Mouse (Mus musculus): ENCODE results near the gene Slc8a1.

The Slc8a1 gene

DNA sequence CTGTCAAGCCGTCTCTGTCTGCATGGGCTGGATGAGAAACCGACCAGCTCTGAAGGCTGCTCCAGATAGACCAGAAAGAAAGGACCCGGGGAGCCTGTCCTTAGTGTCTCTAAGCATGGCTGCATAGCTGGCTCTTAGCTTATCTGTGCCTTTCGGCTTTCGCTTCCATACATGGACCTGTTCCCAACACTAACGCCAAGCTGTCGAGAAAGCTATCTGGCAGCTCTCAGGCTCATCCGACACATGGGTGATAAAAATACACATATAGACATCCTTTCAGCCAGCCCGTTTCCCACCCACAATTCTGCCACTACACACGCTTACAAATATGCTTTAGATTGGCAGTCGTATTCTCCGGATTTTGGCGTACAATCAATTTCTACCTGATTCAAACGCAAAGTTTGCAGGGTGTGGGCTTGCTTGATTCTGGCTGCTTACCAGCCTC, at the start of gene Slc8a1:
Gene Slc8a1 (minus strand): TSS at position 67 of the 445 bp plus-strand sequence.
- DNase-seq = peak; percentile 46

GRCm38 (mm10) chr17:81787350-81787749, 49.2 kb upstream of the Slc8a1 start:
- peak; percentile 66 for DNase-seq

- no peak for DNase-seq
Observed at GRCm38 (mm10) chr17:81782326-81782725, 44.1 kb upstream of the Slc8a1 start.

DNA sequence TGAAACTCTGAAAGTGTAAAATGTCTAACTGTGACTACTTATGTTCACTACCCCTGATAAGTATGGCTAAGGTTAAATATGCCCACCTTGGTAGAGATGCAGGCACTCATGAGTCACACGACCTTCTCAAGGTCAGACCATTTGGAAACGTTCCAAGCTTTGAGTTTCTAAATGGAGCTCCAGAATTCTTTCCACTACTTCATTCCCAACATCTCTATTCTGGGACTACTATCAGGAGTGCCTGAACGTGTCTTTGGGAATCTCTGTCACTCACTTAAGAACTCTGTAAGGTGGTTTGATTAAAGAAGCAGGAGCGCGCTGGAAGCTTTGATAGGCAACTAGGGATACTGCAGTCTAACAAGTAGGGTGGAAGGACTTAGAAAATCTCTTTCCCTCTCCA, 43.3 kb upstream of the Slc8a1 start:
- no peak for DNase-seq

DNA sequence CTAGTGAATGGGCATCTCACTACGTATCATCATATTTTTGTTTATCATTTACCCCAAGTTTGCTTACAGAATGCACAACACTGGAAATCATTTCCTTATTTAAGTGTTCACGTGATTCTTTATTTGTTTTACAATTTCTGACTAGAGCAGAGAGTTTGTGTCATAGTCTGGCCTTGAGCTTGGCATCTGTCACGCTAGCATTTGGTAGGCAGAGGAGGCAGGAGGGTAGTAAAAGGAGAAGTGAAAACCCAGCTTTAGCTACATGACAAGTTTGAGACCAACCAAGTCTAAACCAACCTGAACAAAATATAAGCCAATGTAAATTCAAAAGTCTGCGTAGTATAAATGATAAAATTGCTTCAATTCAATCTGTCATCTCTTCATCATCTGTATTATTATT, 41.7 kb upstream of the Slc8a1 start:
- DNase-seq = no peak

- no peak for DNase-seq
Observed at GRCm38 (mm10) chr17:81750664-81751063, 12.5 kb upstream of the Slc8a1 start.

GRCm38 (mm10) chr17:81743034-81743433, 4.9 kb upstream of the Slc8a1 start:
- no peak for DNase-seq

- DNase-seq = no peak
Observed at GRCm38 (mm10) chr17:81740576-81740975, 2.4 kb upstream of the Slc8a1 start.

GRCm38 (mm10) chr17:81737779-81738178, 398 bp downstream of the Slc8a1 start:
- no peak for DNase-seq

- DNase-seq = no peak
Observed at GRCm38 (mm10) chr17:81737309-81737708, 868 bp downstream of the Slc8a1 start.

DNA sequence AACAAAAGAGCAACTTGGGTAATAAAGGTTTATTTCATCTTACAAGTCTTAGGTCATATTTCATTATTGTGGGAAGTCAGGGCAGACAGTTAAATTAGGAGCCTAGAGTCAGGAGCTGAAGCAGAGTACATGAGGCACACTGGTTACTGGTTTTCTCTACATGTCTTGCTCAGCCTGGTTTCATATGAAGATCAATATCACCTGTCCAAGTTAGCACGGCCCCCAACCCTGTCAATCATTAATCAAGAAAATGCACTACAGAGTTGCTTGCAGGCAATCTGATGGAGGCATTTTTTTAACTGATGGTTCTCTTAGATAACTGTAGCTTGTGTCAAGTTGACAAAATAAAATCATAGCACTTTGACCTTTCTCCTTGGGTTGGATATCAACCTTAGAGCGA, 2.6 kb downstream of the Slc8a1 start:
- no peak for DNase-seq

DNA sequence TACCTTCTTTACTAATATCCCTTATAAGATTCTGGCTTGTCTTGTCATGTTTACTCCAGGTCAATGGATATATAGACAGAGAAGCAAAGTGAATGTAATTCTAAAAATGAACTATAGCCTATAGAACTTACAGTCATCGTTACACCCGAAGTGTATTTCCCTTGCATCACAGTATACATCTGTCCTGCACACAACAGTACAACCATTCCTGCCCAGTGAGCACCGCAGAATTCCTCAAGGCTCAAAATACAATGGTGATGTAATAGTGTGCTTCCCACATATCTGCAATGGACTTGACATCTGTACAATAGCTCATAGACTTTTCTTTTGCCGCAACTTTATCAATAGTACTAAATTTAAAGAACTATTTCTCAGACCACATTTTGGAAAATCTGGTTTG, 8.3 kb downstream of the Slc8a1 start:
- no peak for DNase-seq

DNA sequence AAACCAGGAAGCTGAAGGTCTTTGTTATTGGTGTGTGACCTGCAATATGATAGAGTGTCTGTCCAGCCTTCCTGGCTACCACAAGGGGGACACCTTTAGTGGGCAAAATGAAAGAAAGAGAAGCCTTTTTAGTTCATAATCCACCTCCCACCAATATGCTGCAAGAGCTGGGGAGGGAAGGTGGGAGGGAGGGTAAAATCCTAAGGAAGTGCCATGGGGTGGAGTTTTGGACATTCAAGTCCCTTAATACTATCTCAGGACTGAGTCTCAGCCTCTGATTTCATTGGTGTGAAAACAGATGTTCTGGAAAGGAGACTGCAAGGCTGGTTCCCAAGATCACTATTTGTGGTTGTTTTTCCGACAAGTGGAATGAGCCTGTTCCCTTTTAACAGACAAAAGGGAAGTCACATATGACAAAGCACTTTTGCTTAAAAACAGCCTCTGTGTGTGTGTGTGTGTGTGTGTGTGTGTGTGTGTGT, 25.9 kb downstream of the Slc8a1 start:
- DNase-seq = no peak

GRCm38 (mm10) chr17:81704761-81705160, 33.4 kb downstream of the Slc8a1 start:
- no peak for DNase-seq

DNA sequence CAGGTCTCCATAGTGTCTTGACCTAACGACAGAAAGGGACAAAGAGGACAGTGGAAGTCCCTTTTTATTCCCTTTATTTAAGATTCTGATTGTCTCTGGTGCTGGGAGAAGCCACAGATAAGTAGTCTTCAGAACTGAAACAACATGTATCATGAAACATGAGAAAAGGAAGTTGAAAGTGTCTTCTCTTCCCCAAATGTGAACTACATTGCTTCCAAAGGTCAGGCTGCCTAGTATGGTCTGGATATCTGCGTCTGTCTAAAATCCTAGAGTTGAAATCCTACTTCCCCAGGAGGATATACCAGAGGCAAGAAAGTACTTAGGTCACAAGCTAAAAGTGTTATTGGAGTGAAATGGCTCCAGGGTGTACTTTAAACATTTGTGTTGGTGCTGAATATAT, 34.9 kb downstream of the Slc8a1 start:
- no peak for DNase-seq

- DNase-seq = no peak
Observed at GRCm38 (mm10) chr17:81701701-81702100, 36.5 kb downstream of the Slc8a1 start.

GRCm38 (mm10) chr17:81698789-81699188, 39.4 kb downstream of the Slc8a1 start:
- no peak for DNase-seq

DNA sequence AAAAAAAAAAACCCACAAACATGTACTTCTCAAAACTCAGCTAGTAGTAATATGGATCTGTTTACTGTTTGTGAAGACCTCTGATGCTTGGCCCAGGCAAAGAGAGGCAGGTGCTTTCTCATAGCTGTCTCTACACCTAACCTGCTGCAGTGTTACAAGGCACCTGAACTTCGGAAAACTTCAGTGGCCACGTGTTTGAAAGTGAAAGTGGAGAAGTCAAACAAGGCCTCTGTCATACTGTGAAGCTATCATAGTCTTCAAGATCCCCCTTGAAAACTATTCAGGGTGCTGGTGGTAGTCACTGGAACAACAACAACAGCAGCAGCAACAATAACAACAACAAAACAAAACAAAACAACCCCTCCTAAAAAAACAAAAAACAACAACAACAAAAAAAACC, 40.5 kb downstream of the Slc8a1 start:
- DNase-seq = no peak

DNA sequence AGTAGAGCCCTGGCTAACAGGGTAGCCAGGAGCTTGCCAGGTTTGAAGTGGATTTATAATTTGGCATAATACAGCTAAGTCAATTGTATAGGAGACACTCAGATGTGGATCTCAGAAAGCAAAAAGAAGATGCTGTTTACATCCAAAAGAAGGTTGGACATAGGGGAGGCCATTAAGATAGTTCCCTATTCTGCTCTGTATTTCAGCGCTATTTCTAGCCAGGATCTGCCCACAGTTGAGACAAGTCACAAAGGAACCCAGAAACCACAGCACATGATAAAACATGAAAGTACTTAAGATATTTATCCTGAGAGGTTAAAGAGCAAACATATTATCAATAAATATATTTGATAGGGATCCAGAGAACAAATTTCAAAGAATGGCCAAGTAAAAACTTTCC, 43.2 kb downstream of the Slc8a1 start:
- no peak for DNase-seq

DNA sequence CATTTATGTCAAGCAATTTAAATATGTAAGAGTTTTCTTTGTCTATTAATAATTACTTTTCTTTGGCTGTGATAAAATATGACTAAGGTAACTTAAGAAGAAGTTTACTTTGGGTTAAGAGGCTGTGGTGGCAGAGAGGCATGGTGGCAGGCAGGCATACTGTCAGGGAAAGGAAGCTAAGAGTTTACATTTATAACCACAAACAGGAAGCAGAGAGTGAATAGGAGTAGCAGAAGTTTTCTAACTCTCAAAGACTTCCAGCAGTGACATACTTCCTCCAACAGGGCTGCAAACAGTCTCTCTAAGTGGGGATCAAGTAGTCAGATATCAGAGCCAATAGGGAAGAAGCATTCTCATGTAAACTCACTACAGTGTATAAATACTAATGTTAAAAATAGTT, 58.6 kb downstream of the Slc8a1 start:
- no peak for DNase-seq

DNA sequence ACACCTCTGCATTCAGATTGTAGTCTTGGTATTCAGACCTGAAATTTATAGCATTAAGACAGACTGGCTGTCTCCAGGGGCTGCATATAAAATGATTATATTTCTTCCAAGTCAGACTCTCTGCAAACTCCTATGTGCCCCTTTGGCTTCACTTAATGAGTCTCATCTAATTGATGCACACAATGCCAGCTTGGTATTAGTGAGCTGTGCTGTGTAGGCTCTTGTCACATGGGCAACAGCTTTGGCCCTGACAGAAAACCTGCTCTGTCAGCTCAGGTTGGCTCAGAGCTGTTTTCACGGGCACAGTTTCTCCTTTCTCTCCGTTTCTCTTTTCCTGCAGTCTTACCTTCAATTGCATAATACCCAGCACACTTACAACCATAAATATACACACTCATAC, 60.7 kb downstream of the Slc8a1 start:
- DNase-seq = no peak

DNA sequence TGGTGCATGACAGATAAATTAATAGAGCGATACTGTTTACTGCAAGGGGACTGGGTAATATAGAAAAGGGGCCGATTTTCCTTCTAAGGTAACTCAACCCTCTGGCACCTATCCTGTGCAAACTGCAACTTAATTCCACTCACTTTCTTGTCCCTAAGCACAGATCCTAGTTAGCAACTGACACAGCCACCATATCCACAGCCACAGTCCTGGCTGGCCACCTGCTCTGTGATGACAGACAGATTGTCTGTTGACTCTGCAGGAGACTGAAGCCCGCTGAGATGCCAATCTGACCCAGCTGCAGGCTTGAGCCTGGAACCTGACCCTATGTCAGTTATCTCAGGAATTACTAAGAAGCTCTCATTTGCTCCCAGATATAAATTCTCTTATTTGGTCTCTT, 62.0 kb downstream of the Slc8a1 start:
- no peak for DNase-seq

DNA sequence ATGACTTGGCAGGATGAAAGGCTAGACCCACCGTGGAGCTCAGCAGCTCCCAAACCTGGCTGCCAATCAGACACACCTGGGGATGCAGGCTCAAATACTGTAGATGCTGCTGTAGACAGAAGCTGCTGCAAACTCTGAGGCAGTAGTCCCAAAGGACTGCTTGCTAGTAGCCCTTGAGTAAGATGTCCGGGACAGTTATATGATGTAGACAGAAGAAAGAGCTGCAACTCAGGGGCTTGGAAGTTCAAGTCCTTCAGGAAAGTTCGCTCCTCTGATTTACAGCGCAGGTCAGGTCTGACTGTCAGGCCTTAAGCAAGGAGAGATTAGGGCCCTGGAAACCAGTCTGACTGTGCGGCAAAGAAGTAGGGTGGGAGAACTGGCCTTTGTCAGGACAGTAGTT, 66.9 kb downstream of the Slc8a1 start:
- DNase-seq = no peak

DNA sequence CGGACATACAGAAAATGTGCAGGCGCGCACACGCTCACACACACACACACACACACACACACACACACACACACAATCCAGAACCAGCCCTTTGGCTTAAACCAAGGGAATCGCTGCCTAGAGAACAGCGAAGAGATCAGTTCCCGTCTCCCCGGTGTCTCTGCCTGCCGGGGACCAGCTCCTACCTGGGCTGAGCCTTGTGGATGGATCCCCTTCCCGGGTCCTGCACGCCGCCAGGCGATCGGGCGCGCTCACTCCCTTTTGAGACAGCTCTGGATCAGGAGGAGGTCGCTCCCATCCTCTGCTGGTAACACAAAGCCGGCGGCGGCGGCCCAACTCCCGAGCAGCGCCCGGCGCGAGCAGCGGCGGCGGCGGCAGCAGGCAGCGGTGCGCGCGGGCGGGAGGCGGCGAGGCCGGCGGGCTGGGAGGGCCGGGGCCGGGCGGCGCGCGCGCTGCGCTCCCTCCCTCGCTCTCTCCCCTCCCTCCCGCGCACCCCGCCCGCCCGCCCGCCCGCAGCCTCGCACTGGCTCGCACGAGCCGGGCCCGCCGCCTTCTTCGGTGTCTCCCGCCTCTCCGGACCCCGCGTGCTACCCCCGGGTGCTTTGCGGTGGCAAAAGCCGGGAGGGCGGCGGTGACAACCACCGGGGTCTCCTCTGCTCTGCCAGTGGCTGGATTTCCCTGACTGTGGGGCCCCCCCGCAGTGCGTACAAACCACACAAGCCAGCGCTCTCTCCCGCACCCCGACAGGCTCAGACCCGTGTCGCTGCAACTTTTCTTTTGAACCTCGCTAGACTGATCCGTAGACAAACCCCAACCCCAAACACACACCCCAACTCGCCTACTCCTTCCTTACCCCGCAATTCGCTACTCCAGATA, 68.1 kb downstream of the Slc8a1 start:
- DNase-seq = peak; percentile 72

All from cerebellum, adult 9-10 months (tissue).